Mouse (Mus musculus) testis, adult 2 months (tissue): ENCODE measurements around the gene Bdp1. TPM values are rescaled to one million over a fixed set of nuclear protein-coding genes. Genes with fewer than 3 reads are reported as not detected.
"Not testable (repeated sequence)": the region's sequence is repeated elsewhere in the genome, so short reads cannot be mapped to it uniquely, and the experiment has no call there.

ENCODE experiments used
- H3K27ac ChIP-seq: fragments of 200-500 bp; 2 replicates; pipeline ENCODE4 v1.5.1; 2012; ENCODE audit warnings: low read depth, low read length; ENCODE audit not compliant: control insufficient read depth, insufficient read depth
- H3K27me3 ChIP-seq: fragments of 200-500 bp; 2 replicates; pipeline ENCODE4 v1.6.1; 2012; ENCODE audit warnings: mild to moderate bottlenecking, low read length, moderate library complexity; ENCODE audit not compliant: control insufficient read depth, insufficient read depth
- H3K36me3 ChIP-seq: fragments of 200-500 bp; 2 replicates; pipeline ENCODE4 v1.6.1; 2012; ENCODE audit warnings: mild to moderate bottlenecking, low read length; ENCODE audit not compliant: control insufficient read depth, insufficient read depth
- H3K4me1 ChIP-seq: fragments of 200-500 bp; 2 replicates; pipeline ENCODE4 v1.6.1; 2012; ENCODE audit warnings: low read length; ENCODE audit not compliant: control insufficient read depth, insufficient read depth
- H3K4me3 ChIP-seq: fragments of 200-500 bp; 2 replicates; pipeline ENCODE4 v1.5.1; 2012; ENCODE audit warnings: low read depth, mild to moderate bottlenecking, low read length, moderate library complexity, mixed read lengths; ENCODE audit not compliant: control insufficient read depth
- CTCF ChIP-seq: fragments of 200-500 bp; IDR thresholded peaks from 2 replicates; pipeline ENCODE4 v1.5.1; 2012; ENCODE audit warnings: low read depth, mild to moderate bottlenecking, inconsistent platforms, low read length, moderate library complexity; ENCODE audit not compliant: control insufficient read depth, insufficient read depth, insufficient replicate concordance
- POLR2A ChIP-seq: fragments of 200-500 bp; IDR thresholded peaks from 2 replicates; pipeline ENCODE4 v1.6.1; 2012; ENCODE audit warnings: low read depth, mild to moderate bottlenecking, inconsistent platforms, low read length, moderate library complexity; ENCODE audit not compliant: control insufficient read depth
- polyA plus RNA-seq: library from polyadenylated mRNA; depleted of rRNA; stranded (reverse); fragments of >200 nt; gene quantifications from 2 replicates; pipeline ENCODE4 v1.2.3, GENCODE M21; 2012

Bdp1 gene
- polyA plus RNA-seq, 1 experiment, result 2.0 TPM

DNA sequence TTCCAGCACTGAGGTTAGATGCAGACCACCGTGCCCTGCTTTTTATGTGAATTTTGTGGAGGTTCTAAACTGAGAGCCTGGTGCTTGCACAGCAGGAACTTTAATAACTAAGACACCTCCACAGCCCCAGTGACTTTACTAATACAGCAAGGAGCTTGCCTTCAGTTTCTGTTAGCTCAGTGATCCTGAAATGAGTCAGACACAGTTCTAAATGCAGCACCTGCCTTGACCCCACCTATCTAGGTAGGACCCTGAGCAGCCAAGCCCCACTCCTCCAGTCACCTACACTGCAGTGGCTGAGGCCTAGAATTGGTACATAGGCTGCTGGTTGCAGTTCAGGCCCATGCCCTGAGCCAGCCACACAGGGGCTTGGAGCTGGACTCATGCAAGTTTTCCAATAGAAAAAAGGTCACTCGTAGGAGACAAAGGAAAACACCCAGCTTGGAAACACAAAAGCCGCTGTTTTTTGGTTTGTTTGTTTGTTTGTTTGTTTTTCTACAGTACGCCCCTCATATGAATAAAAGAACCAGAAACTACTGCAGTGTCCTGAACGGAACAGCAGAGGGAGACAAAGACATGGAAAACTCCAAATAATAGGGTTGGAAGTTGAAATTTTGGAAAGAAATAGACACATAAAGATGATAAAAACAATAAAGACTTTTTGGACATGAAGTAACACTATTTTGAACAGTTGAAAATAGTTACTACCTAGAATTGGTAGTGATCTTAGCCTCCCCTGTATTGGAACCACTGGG is 8.5 kb upstream of the Bdp1 start:
- H3K4me1 ChIP-seq, result peaks cover 4% of the 10 kb centered on the region
- no peak overlapping the region for H3K4me3 ChIP-seq
- H3K36me3 ChIP-seq, result no peaks in the 10 kb centered on the region
- no peak for TF ChIP-seq POLR2A
- TF ChIP-seq CTCF, result no peak
- no peak overlapping the region for H3K27ac ChIP-seq
- no peaks in the 10 kb centered on the region for H3K27me3 ChIP-seq

DNA sequence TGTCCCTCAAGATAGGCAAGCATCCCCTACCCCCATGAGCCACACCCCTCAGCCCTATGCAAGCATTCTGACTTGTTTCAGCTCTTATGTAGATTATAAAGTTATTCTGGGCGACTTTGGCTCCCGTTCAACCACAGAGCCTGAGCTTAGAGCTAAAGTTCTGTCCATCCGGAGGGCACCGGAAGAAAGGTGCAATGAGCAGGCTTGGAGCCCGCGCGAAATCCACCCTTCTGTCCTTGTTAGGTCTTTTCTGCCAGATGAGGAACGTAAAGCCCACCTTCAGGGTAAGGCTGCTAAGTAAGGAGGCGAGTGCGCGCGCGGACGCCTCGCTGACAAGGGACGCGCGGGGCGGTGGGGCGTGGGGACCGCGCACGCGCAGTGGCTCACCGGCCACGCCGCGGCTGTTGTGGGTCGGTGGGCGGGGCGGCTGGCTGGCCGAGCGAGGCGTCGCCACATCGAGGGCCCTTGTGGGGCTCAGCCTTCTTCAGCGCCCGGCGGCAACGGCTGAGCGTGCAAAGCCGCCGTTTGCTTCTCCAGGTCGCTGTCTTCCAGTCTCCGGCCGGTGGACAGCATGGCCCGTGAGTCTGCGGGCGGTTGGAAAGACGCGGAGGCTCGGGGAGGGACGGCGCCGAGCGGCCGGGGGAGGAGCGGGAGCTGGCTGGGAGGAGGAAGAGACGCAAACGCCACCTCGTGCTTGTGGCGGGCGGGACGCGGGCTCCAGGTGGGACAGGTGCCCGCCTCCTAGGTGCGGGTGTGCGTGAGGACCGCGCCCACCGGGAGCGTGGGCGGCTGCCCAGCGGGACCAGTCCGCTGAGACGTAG is 4.0 kb upstream of the Bdp1 start, which contains the start of gene Serf1:
TSS of gene Serf1 (plus strand) at position 361 of the 821 bp plus-strand sequence.
- H3K27me3 ChIP-seq, result no peaks in the 10 kb centered on the region
- TF ChIP-seq POLR2A, result peak; percentile 81
- no peak for TF ChIP-seq CTCF
- peak within 1 kb of the TSS; percentile 87 for H3K27ac ChIP-seq
- no peaks in the 10 kb centered on the region for H3K36me3 ChIP-seq
- H3K4me1 ChIP-seq, result peaks cover 7% of the 10 kb centered on the region
- peak within 1 kb of the TSS; percentile 88 for H3K4me3 ChIP-seq

DNA sequence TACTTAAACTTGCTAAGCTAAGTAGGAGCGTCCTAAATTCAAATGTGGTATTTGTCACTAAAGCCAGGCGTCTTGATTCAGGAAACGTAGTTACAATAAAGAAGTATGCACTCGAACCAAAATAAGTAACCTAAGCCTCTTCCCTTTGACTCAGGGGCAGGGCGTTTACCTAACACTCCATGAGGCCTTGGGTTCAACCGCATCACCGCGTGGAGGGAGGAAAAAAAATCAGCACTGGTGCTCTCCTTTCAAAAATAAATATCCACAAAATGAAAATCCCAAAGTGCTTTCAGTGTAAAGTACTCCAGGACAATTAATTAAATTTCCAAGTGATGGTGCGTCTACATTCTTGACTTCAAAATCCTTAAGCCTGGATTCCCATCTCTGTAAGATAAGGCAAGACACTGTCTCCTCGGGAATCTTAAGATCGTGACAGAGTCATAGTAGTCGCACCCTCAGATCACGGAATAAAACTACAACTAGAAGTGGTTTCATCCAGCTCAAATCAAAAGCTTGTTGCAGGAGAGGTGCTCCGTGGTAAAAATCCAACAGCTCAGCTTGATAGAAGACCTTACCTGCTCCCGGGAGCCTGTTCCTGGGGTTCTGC is 715 bp downstream of the Bdp1 start:
- no peaks in the 10 kb centered on the region for H3K27me3 ChIP-seq
- TF ChIP-seq POLR2A (no peak), CTCF (no peak)
- H3K36me3 ChIP-seq, result no peaks in the 10 kb centered on the region; the same call in 1 of the 2 replicates
- H3K4me1 ChIP-seq, result peaks cover 10% of the 10 kb centered on the region
- H3K4me3 ChIP-seq, result peak overlapping the region; percentile 90
- peak overlapping the region; percentile 45 for H3K27ac ChIP-seq

DNA sequence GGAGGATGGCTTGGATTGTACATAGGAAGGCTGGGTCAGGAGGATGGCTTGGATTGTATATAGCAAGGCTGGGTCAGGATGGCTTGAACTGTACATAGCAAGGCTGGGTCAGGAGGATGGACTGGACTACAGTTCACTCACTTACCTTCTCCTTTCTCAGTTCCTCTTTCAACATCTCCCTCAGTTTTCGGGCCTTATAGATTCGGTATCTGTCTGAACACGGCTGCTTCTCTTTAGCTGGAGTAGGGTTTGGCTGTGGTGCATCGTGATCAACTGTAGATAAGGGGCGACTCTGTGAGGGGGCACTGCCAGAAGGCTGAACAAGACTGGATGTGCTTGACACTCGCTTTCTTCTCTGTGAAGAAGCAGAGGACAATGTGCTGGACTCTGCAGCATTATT is 5.1 kb downstream of the Bdp1 start:
- H3K4me3 ChIP-seq, result no peak overlapping the region
- no peak overlapping the region for H3K27ac ChIP-seq
- peaks cover 6% of the 10 kb centered on the region for H3K4me1 ChIP-seq
- TF ChIP-seq POLR2A, result no peak
- no peak for TF ChIP-seq CTCF
- peaks cover 3% of the 10 kb centered on the region for H3K36me3 ChIP-seq
- no peaks in the 10 kb centered on the region for H3K27me3 ChIP-seq

DNA sequence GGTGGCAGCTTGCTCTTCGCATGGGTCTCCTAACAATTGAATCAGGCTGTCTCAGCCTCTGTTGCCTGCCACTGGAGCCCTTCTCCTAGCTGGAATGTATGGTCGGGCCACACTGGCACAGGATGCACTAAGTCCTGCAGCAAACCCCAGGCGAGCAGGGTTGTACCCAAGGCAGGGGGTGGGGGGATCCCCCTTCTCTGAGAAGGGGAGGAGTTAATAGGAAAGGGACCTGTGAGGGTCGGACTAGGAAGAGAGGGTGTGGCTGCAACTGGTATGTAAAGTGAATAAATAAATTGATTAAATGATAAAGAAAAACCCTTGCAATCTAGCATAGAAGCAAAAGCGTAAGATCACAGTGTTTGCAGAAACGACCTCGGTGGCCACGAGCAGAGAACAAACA is 32.4 kb downstream of the Bdp1 start:
- Histone ChIP-seq H3K36me3 (peaks cover 5% of the 10 kb centered on the region), H3K4me3 (no peak overlapping the region), H3K27me3 (no peaks in the 10 kb centered on the region), H3K4me1 (no peaks in the 10 kb centered on the region), H3K27ac (no peak overlapping the region)
- TF ChIP-seq POLR2A (no peak), CTCF (no peak)

DNA sequence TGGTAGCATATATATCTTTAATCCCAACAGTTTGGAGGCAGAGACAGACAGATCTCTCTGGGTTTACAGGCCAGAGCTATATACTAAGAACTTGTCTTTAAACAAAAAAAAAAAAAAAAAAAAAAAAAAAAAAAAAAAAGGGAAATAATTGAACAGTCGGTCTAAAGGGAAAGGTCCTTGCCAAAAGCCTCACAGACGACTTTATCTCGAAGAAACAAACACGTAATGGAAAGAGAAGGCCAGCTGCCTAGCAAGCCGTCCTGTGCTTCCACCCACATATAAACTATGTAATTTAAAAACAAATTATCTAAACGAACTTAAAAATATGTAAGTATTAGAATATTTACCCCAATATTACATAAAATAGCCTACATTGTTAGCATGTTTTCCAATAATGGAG is 36.0 kb downstream of the Bdp1 start:
- H3K27me3 ChIP-seq, result no peaks in the 10 kb centered on the region
- H3K4me3 ChIP-seq, result no peak overlapping the region
- peaks cover 3% of the 10 kb centered on the region; the same call in 1 of the 2 replicates for H3K36me3 ChIP-seq
- H3K4me1 ChIP-seq, result no peaks in the 10 kb centered on the region
- TF ChIP-seq POLR2A, result no peak
- TF ChIP-seq CTCF, result no peak
- H3K27ac ChIP-seq, result no peak overlapping the region

DNA sequence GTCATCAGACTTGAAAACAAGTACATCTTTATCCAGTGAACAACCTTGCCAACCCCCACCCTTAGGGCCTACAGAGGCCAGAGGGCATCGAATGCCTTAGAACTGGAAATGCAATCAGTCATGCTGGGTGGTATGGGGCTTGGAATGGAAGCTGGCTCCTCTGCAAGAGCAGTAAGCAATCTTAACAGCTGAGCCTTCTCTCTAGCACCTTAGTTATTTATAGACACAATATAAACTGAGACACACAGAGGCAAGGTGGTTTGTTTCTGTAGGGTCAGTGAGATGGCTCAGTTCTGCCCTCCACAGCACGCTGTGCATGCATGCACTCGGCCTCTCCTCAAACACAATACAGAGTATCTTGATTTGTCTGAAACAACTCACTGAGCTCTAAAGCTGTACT is 39.9 kb downstream of the Bdp1 start:
- Histone ChIP-seq H3K27ac (no peak overlapping the region), H3K4me3 (no peak overlapping the region), H3K36me3 (peaks cover 2% of the 10 kb centered on the region), H3K27me3 (no peaks in the 10 kb centered on the region), H3K4me1 (no peaks in the 10 kb centered on the region)
- no peak for TF ChIP-seq CTCF
- TF ChIP-seq POLR2A, result no peak

DNA sequence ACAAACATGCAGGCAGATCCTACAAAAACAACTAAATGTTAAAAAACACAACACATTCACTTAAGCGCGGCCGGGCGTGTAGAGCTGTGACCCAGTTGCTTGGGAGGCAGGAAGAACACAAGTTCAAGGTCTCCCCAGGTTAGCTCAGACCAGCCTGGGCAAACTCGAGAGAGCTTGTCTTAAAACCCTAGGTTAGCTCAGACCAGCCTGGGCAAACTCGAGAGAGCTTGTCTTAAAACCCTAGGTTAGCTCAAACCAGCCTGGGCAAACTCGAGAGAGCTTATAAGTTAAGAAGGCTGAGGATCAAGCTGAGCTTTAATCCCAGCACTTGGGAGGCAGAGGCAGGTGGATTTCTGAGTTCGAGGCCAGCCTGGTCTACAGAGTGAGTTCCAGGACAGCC is 46.1 kb downstream of the Bdp1 start:
- H3K36me3 ChIP-seq, H3K4me3 ChIP-seq, H3K4me1 ChIP-seq, H3K27me3 ChIP-seq, H3K27ac ChIP-seq: not testable (repeated sequence)
